Mouse (Mus musculus) spleen, adult 2 months (tissue): ENCODE results near the gene Tnp2.

Experiments used
- CTCF ChIP-seq: fragments of 200-500 bp; IDR thresholded peaks from 2 replicates; pipeline ENCODE4 v1.5.1; 2011; ENCODE audit warnings: mild to moderate bottlenecking, inconsistent platforms; ENCODE audit not compliant: insufficient read depth, insufficient read length, insufficient replicate concordance; ENCODE audit errors: extremely low read depth
- POLR2A ChIP-seq: fragments of 200-500 bp; IDR thresholded peaks from 2 replicates; pipeline ENCODE4 v1.6.1; 2011; ENCODE audit warnings: low read depth, low read length, inconsistent platforms

DNA sequence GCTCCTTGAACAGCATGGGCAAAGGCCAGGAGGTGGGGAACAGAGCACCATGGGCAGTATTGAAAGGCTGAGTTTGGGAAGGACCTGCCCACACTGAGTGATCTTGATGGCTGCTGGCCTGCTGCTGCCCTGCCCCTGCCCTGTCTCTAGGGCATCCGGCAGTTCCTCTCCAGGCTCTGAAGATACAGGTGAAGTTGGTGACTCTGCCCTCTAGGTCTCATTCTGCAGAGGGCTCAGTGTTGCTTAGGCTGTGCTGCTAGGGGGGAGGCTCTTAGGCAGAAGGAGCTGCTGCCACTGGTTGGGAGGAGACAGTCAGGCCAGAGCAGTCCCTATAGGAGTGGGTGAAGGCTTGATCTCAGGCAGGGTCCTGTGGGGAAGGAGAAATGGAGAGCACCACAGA is 49.4 kb upstream of the Tnp2 start:
- TF ChIP-seq CTCF (no peak), POLR2A (no peak)
